Mouse (Mus musculus): ENCODE results near the gene Mef2c.

GRCm38 (mm10) chr13:83507687-83508086, 3.9 kb downstream of the Mef2c start:
- TF ChIP-seq POLR2A (IDR thresholded peaks at IDR 0.05; ENCODE audit: insufficient read length, low read depth), result no peak
- TF ChIP-seq USF1 (IDR thresholded peaks at IDR 0.05; ENCODE audit: low read depth), result no peak
- no peak for TF ChIP-seq MYOD1 (IDR thresholded peaks at IDR 0.05; ENCODE audit: control insufficient read depth in 1 of 3, insufficient read length in 2 of 3, low read depth in 2 of 3)
- no peak for TF ChIP-seq REST (IDR thresholded peaks at IDR 0.05; ENCODE audit: insufficient read depth, insufficient read length)
- TF ChIP-seq TCF12 (IDR thresholded peaks at IDR 0.05; ENCODE audit: insufficient read depth, poor library complexity, severe bottlenecking), result no peak
- TF ChIP-seq MAX (IDR thresholded peaks at IDR 0.05; ENCODE audit: low read depth), result no peak
- TF ChIP-seq POLR2AphosphoS2 (IDR thresholded peaks at IDR 0.05; ENCODE audit: insufficient read length, low read depth), result no peak
- TF ChIP-seq TCF3 (IDR thresholded peaks at IDR 0.05; ENCODE audit: insufficient read length, low read depth), result no peak
- no peak for TF ChIP-seq E2F4 (IDR thresholded peaks at IDR 0.05; ENCODE audit: insufficient read depth)
